Mouse (Mus musculus) effector memory CD4-positive, alpha-beta T cell, adult 5 months (primary cell): ENCODE results near the gene Cldn34c4. TPM values are rescaled to one million over a fixed set of nuclear protein-coding genes. Genes with fewer than 3 reads are reported as not detected.

Experiments used
- polyA plus RNA-seq: library from polyadenylated mRNA; unstranded; fragments of 100-300 nt; shearing (Covaris generic); gene quantifications from one replicate; pipeline ENCODE4 v1.2.1, GENCODE M21; 2017

The Cldn34c4 gene
- polyA plus RNA-seq: not detected

DNA sequence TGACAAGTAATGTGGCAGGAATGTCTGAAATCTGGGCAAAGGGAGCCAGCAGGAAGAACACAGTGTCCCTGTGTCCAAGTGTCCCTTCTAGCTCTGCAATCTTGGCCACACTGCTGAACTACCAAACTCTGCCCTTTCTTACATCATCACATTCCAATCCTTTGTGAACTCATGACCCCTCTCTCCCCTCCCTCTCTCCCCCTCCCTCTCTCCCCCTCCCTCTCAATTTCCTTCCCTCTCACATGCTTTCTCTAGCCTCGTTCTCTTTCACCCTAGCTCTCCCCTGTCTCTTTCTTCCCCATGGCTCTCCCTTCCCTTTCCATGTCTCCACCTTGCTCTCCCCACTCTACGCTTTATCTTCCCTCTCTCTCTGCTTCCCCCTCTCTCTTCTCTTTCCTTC lies at the start of gene Cldn34c4:
Gene Cldn34c4 (minus strand): TSS at position 101 of the 400 bp plus-strand sequence.

